Mouse (Mus musculus) lung, embryonic 15.5 days (tissue): ENCODE results near the gene Smpd3. TPM values are rescaled to one million over a fixed set of nuclear protein-coding genes. Genes with fewer than 3 reads are reported as not detected.
"Not testable (repeated sequence)": the region's sequence is repeated elsewhere in the genome, so short reads cannot be mapped to it uniquely, and the experiment has no call there.

Experiments
- ATAC-seq: fragments of 200-750 bp; cut with Nextera tagmentation; 2 replicates; pipeline ENCODE4 v1.8.0; 2017; ENCODE audit warnings: moderate number of reproducible peaks, borderline replicate concordance; ENCODE audit not compliant: low FRiP score, low TSS enrichment; ENCODE audit errors: extremely low read depth
- H3K27ac ChIP-seq: fragments of 300-500 bp; sonication (generic); 2 replicates; pipeline ENCODE4 v1.5.1; 2015; ENCODE audit warnings: moderate library complexity, mild to moderate bottlenecking, inconsistent platforms
- H3K27me3 ChIP-seq: fragments of 300-500 bp; sonication (generic); 2 replicates; pipeline ENCODE4 v1.6.1; 2015; ENCODE audit warnings: inconsistent platforms
- H3K36me3 ChIP-seq: fragments of 300-500 bp; sonication (generic); 2 replicates; pipeline ENCODE4 v1.6.1; 2015; ENCODE audit warnings: inconsistent platforms
- H3K4me1 ChIP-seq: fragments of 300-500 bp; sonication (generic); 2 replicates; pipeline ENCODE4 v1.6.1; 2015; ENCODE audit warnings: inconsistent platforms
- H3K4me2 ChIP-seq: fragments of 300-500 bp; sonication (generic); 2 replicates; pipeline ENCODE4 v1.6.1; 2015; ENCODE audit warnings: inconsistent platforms, mild to moderate bottlenecking, moderate library complexity
- H3K4me3 ChIP-seq: fragments of 300-500 bp; sonication (generic); 2 replicates; pipeline ENCODE4 v1.5.1; 2015; ENCODE audit warnings: mild to moderate bottlenecking, inconsistent platforms
- H3K9ac ChIP-seq: fragments of 300-500 bp; sonication (generic); 2 replicates; pipeline ENCODE4 v1.6.1; 2015; ENCODE audit warnings: inconsistent platforms
- H3K9me3 ChIP-seq: fragments of 300-500 bp; sonication (generic); 2 replicates; pipeline ENCODE4 v1.6.1; 2016; ENCODE audit warnings: inconsistent platforms
- WGBS: fragments of 180-500 bp; shearing (Covaris S2); methylation state at CpG from one replicate; pipeline ENCODE4 v1.1.7; 2015; 5-methylcytosine and 5-hydroxymethylcytosine counted together
- polyA plus RNA-seq: library from polyadenylated mRNA; unstranded; fragments of >200 nt; fragmentation: Nextera tagmentation; extraction: Ambion mirVana; gene quantifications from 2 replicates; pipeline ENCODE4 v1.2.1, GENCODE M21; 2015

The Smpd3 gene
- polyA plus RNA-seq, 1 experiment from 2014 or later: 1.3 TPM

DNA sequence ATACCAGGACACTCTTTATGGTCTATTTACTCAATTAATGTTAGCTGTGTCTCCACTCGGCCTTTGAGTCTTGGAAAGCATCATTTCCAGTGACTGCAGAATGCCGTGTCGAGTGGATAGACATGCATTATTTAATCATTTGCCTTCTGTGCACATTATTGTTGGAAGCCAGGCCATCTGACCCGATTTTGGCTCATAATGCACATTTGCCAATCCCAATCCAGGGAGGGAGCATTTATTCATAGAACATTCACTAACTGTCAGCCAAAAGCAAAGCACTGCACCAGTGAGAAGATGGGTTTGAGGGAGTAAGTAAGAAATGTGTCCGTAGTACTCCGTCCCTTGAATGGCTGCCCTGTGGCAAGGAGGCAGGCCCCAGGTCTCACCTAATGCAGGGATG is 17.8 kb downstream of the Smpd3 start:
- no peak overlapping the region for H3K4me2 ChIP-seq
- H3K4me1 ChIP-seq: no peaks in the 10 kb centered on the region
- H3K9ac ChIP-seq: no peak overlapping the region
- WGBS: 71% methylated on average over 6 of the region's 6 CpGs
- no peaks in the 10 kb centered on the region for H3K9me3 ChIP-seq
- H3K4me3 ChIP-seq: no peak overlapping the region
- ATAC-seq: no peak
- no peak overlapping the region for H3K27ac ChIP-seq
- no peaks in the 10 kb centered on the region for H3K27me3 ChIP-seq
- H3K36me3 ChIP-seq: no peaks in the 10 kb centered on the region

DNA sequence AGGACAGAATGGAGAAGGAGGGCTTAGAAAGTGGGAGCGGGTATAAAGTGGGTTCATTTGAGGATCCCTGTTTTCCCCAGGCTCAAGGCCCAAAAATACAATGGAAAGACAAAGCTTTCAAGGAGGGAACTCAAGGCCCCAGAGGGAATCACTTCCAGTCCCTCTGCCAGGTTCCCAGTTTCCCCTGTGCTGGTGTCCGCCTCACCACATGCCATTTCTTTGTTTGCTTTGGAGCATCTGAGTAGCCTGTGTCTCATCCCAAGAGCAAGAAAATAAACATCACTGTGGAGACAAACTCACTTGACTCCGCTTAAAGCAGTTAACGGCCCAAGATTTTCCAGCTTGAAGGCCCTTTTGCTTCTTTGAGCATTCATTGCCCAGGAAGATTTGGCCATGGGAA is 20.7 kb downstream of the Smpd3 start:
- Histone ChIP-seq H3K36me3 (no peaks in the 10 kb centered on the region), H3K4me3 (no peak overlapping the region), H3K27me3 (no peaks in the 10 kb centered on the region), H3K9ac (no peak overlapping the region), H3K9me3 (no peaks in the 10 kb centered on the region), H3K27ac (no peak overlapping the region), H3K4me1 (no peaks in the 10 kb centered on the region), H3K4me2 (no peak overlapping the region)
- ATAC-seq: no peak
- WGBS: 59% methylated on average over 4 of the region's 4 CpGs

GRCm38 (mm10) chr8:106316506-106316905 is 21.3 kb downstream of the Smpd3 start:
- ATAC-seq: no peak
- no peak overlapping the region for H3K27ac ChIP-seq
- no peak overlapping the region for H3K4me2 ChIP-seq
- H3K4me1 ChIP-seq: no peaks in the 10 kb centered on the region
- no peak overlapping the region for H3K9ac ChIP-seq
- H3K4me3 ChIP-seq: no peak overlapping the region
- no peaks in the 10 kb centered on the region for H3K36me3 ChIP-seq
- 60% methylated on average over 10 of the region's 10 CpGs for WGBS
- H3K27me3 ChIP-seq: no peaks in the 10 kb centered on the region
- H3K9me3 ChIP-seq: no peaks in the 10 kb centered on the region

GRCm38 (mm10) chr8:106315402-106316187 is 22.2 kb downstream of the Smpd3 start:
- Histone ChIP-seq H3K4me2 (no peak overlapping the region), H3K36me3 (no peaks in the 10 kb centered on the region), H3K4me1 (no peaks in the 10 kb centered on the region), H3K27ac (no peak overlapping the region), H3K4me3 (no peak overlapping the region), H3K9ac (no peak overlapping the region), H3K9me3 (no peaks in the 10 kb centered on the region), H3K27me3 (no peaks in the 10 kb centered on the region)
- no peak for ATAC-seq
- WGBS: 71% methylated on average over 6 of the region's 6 CpGs

- WGBS: 42% methylated on average over 2 of the region's 2 CpGs
- no peak for ATAC-seq
Measured at GRCm38 (mm10) chr8:106313799-106314198, 24.0 kb downstream of the Smpd3 start.

GRCm38 (mm10) chr8:106313120-106313737 is 24.6 kb downstream of the Smpd3 start:
- H3K9ac ChIP-seq: no peak overlapping the region
- 0 out of 2 replicates have a peak, but pooled peaks cover under 1% of the 10 kb centered on the region for H3K4me1 ChIP-seq
- H3K27ac ChIP-seq: no peak overlapping the region
- no peaks in the 10 kb centered on the region for H3K9me3 ChIP-seq
- WGBS: 79% methylated on average over 6 of the region's 6 CpGs
- no peak overlapping the region for H3K4me2 ChIP-seq
- ATAC-seq: no peak
- H3K36me3 ChIP-seq: no peaks in the 10 kb centered on the region
- no peaks in the 10 kb centered on the region for H3K27me3 ChIP-seq
- H3K4me3 ChIP-seq: no peak overlapping the region

More at GRCm38 (mm10) chr8:106313799-106314198, 24.0 kb downstream of the Smpd3 start:
- Histone ChIP-seq H3K9ac (no peak overlapping the region), H3K36me3 (no peaks in the 10 kb centered on the region), H3K4me1 (no peaks in the 10 kb centered on the region), H3K9me3 (no peaks in the 10 kb centered on the region), H3K27me3 (no peaks in the 10 kb centered on the region), H3K27ac (no peak overlapping the region), H3K4me2 (no peak overlapping the region), H3K4me3 (no peak overlapping the region)

GRCm38 (mm10) chr8:106311967-106312366 is 25.8 kb downstream of the Smpd3 start:
- Histone ChIP-seq H3K27me3 (no peaks in the 10 kb centered on the region), H3K4me2 (no peak overlapping the region), H3K27ac (no peak overlapping the region), H3K9me3 (no peaks in the 10 kb centered on the region), H3K4me3 (no peak overlapping the region), H3K9ac (no peak overlapping the region), H3K36me3 (no peaks in the 10 kb centered on the region), H3K4me1 (peaks cover 8% of the 10 kb centered on the region; the same call in 1 of the 2 replicates)
- 94% methylated on average over 1 of the region's 1 CpGs for WGBS
- no peak for ATAC-seq

DNA sequence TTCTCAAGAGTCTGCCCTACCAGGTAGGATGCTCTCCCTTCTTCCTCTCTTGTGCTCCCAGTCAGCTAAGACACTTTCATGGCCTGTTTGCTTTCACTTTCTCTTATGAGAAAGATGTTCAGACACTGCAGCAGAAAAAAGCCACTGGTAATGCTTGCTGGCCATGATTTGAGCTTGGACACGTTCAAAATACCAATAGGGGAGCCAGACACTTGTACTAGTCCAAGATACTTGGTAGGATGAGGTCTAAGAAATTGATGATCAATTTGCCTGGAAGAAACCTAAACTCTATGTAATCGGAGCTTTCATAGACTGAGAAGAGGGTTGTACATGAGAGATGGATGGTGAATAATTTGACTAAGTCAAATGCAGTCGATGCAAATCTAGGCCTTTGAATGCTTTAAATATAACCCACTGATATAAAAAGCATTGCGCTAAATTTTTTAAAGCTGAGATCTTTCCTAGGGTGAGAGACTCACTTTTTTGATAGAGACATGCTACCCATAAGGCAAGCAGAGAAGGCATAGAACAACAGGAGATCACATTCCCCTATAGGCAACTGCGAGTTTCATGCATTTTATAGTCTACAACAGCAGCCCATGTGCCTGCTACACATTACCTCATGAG is 27.6 kb downstream of the Smpd3 start:
- Histone ChIP-seq H3K9me3 (no peaks in the 10 kb centered on the region), H3K27me3 (no peaks in the 10 kb centered on the region), H3K36me3 (no peaks in the 10 kb centered on the region), H3K4me1 (peaks cover 8% of the 10 kb centered on the region; the same call in 1 of the 2 replicates), H3K9ac (no peak overlapping the region), H3K27ac (no peak overlapping the region), H3K4me3 (no peak overlapping the region), H3K4me2 (no peak overlapping the region)
- 79% methylated on average over 5 of the region's 5 CpGs for WGBS
- no peak for ATAC-seq

DNA sequence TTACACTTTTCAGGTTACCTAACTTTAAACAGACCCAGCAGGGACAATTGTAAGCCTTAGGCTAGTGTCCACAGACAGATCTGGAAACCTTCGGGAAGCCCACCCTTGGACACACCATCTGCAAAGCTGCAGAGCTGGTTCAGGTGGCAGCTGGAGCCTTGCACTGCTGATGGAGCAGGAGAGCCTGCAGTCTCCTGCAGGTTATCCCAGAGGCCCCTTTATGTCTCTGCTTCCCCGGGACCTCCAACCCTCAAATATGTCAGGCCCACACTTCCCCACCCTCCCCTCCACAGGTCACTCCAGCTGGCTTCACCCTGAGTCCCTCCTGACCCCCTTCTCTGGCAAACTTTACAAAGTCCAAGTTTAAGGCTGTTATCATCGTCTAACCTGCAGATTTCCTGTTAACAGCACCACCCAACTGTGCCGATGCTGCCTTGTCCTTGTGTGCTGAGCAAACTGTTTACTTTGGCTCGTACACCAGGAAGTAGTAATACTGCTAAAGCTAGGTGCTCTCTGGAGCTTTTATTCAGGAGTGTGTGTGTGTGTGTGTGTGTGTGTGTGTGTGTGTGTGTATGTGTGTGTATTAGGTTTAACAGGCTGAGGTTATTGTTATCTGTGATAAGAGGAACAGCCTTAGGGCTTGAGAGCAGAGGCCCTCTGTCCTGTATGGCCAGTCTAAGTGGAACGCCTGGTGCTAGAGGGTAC is 29.6 kb downstream of the Smpd3 start:
- ATAC-seq: peak; percentile 84
- not testable (repeated sequence) for H3K9ac ChIP-seq, H3K4me1 ChIP-seq, H3K9me3 ChIP-seq, H3K27me3 ChIP-seq, H3K36me3 ChIP-seq, H3K4me3 ChIP-seq
- 24% methylated on average over 6 of the region's 6 CpGs for WGBS
- Histone ChIP-seq H3K27ac (peak overlapping the region; percentile 79), H3K4me2 (peak overlapping the region; percentile 17; the same call in 1 of the 2 replicates)

GRCm38 (mm10) chr8:106307586-106307985 is 30.2 kb downstream of the Smpd3 start:
- H3K36me3 ChIP-seq: no peaks in the 10 kb centered on the region
- no peak overlapping the region for H3K4me2 ChIP-seq
- 36% methylated on average over 2 of the region's 2 CpGs for WGBS
- peak overlapping the region; percentile 79 for H3K27ac ChIP-seq
- ATAC-seq: no peak
- H3K4me3 ChIP-seq: no peak overlapping the region
- no peaks in the 10 kb centered on the region for H3K27me3 ChIP-seq
- no peaks in the 10 kb centered on the region for H3K9me3 ChIP-seq
- H3K4me1 ChIP-seq: peaks cover 8% of the 10 kb centered on the region; the same call in 1 of the 2 replicates
- no peak overlapping the region for H3K9ac ChIP-seq

GRCm38 (mm10) chr8:106306711-106307248 is 31.0 kb downstream of the Smpd3 start:
- H3K4me3 ChIP-seq, H3K9ac ChIP-seq, H3K4me1 ChIP-seq, H3K4me2 ChIP-seq, H3K9me3 ChIP-seq, ATAC-seq, H3K27me3 ChIP-seq, H3K36me3 ChIP-seq, H3K27ac ChIP-seq: not testable (repeated sequence)
- WGBS: 39% methylated on average over 2 of the region's 2 CpGs
